Mouse (Mus musculus): ENCODE measurements around the gene Car10. TPM values are rescaled to one million over a fixed set of nuclear protein-coding genes. Genes with fewer than 3 reads are reported as not detected.

The Car10 gene
- total RNA-seq, 1 experiment from 2014 or later: not detected

DNA sequence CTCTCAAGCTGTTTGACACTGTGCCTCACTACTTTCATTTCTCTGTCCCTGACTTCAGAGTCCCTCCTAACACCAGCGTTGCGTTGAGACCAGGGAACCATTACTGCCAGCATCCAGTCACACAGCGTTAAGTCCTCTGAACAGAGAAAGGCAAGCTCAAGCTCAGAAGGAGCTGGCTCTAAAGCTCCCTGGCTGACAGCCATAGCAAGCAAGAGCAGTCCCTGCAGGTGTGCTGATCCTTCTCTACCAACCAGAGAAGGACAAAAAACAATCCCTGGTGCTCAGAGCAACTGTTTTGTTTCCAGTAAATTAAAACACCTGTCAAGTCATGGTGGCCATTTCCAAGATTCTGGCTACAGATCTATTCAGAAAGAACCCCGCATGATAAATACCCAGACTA is 514.2 kb downstream of the Car10 start:
- no peak for ATAC-seq (ENCODE audit: extremely low read depth, insufficient number of reproducible peaks, low FRiP score, poor library complexity, severe bottlenecking)

DNA sequence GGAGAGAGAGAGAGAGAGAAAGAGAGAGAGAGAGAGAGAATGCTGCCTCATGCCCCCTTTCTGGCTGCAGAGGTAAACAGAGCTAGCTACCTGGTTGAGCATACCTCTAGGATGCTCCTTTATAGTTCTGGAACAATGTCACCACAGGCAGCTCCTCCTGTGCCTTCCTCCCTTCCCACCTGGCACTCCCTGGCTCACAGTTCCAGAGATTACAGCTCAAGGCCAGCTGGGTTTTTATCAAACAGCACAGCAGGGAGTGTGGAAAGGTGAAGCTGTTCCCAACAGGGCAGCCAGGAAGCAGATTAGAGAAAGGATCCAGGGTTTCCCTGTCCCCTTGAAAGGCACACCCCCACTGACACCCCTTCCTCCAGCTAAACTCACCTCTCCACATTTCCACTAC is 517.0 kb downstream of the Car10 start:
- no peak for ATAC-seq (ENCODE audit: extremely low read depth, insufficient number of reproducible peaks, low FRiP score, poor library complexity, severe bottlenecking)

DNA sequence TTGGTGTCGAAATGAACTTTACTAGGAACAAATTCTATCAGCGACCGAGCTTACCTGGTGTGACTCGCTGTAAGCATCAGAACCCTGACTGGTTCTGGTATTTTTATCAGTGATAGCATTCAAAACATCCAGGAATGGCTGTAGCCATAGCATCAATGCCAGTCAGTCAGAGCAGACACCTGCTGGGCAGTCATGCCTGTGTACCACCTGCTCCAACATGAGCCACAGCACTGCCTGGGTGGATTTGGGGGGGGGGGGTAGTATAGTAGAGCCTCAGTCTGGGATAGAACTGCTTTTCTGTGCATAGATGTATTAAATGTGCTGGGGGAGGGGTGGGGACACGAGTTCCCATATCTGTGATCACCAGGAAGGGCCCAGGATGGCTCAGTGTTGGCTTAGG is 525.8 kb downstream of the Car10 start:
- no peak for ATAC-seq (ENCODE audit: extremely low read depth, insufficient number of reproducible peaks, low FRiP score, poor library complexity, severe bottlenecking)

DNA sequence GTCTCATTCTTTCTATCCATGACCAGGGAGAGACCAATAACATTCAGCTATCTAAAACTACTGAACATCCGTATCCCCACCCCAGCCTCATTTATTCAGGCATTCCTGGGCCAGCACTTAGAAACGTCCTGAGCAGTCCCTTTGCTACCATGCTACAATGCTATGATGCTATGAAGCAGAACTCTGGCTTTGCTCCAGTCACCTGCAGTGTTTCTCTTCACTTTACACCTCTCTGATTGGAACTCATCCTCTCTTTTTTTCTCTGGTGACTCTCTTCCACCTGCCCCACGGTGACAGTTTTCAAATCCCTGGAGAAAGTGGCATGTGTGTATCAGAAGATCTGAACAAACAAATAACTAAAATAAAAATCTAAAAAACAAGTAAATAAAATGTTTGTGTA is 541.6 kb downstream of the Car10 start:
- ATAC-seq (ENCODE audit: extremely low read depth, insufficient number of reproducible peaks, low FRiP score, poor library complexity, severe bottlenecking): no peak

DNA sequence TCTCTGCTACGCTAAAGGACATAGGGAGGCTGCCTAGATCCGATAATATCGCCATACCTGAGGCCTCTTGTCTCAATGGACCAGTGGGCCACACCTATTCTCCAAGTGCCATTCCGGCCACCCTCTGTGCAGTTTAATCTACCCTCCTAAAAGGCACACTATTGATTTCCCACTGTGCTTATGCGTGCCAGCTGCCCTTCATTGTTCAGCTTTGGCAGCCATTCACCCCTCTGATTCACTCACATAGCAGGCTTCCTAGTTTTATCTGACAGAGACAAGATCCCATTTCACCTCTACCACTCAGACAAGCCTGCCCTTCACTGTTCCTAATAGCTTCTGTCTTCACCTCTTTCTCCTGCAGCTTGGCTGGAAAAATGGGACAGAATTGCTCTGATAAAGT is 543.1 kb downstream of the Car10 start:
- no peak for ATAC-seq (ENCODE audit: extremely low read depth, insufficient number of reproducible peaks, low FRiP score, poor library complexity, severe bottlenecking)

DNA sequence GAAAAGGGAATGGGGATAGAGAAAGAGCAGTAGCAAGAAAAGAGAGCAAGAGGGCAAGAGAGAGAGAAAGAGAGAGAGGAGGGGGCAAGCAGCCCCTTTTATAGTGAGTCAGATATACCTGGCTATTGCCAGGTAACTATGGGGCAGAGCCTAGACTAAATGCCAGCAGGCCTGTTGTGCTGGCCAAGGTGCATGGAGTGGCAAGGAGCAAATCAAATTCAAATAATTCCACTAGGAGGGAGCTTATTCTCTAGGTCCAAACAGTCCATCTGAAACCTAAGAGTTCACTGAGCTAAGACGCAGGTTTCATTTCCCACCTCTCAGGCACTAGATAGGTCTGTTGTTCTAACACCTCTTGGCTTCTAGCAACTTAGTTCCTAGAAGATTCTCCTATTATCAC is 544.5 kb downstream of the Car10 start:
- no peak for ATAC-seq (ENCODE audit: extremely low read depth, insufficient number of reproducible peaks, low FRiP score, poor library complexity, severe bottlenecking)

DNA sequence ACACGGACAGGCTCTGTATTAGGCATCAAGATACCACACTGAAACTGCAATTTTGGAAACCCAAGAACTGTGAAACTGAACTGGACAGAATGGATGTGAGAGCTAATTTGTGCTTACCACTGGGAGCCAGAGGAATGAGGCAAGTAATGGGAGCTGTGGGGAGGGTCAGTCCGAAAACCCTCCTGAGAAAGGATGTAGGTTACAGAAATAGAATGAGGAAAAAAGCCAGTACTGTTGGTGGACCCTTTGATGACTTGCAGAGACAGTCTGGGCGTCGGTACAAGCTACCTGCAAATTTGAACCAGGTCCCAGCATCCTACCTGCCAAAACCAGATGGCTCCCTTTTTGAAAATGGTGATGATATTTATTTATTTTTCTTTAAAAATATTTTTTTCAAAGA is 545.2 kb downstream of the Car10 start:
- no peak for ATAC-seq (ENCODE audit: extremely low read depth, insufficient number of reproducible peaks, low FRiP score, poor library complexity, severe bottlenecking)

DNA sequence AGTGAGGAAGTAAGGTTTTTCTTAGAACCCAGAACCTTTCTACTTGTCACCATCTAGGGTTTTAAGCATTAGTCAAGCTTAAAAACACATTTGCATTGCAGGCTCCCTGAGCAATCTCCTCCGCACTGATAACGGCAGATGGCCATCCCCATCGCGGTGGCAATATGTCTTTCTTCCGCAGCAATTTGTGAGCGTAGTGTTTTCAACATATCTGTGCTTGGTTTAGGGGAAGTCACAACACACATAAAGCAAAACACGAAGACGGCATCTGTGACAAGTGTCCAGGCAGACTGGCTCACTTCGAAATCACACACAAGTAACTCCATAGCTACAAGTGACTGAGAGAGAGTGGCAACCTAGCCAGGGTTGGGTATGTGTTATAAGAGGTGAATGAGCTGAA is 545.6 kb downstream of the Car10 start:
- ATAC-seq (ENCODE audit: extremely low read depth, insufficient number of reproducible peaks, low FRiP score, poor library complexity, severe bottlenecking): no peak

DNA sequence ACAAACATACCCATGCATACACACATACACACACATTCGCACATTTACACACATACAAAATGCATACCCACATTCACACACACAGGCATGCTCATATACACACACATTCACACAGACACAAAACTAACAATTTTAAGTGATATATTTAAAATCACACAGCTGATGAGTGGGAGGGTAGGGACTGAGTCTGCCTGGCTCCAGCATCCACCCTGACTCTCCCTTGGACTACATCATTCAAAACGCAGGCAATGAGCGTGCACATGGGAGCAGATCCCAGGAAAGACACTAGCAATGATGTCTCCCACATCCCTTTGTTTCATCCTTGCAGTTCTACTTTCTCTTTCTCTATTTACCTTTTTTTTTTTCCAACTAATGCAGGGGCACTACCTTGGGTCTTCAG is 548.4 kb downstream of the Car10 start:
- ATAC-seq (ENCODE audit: extremely low read depth, insufficient number of reproducible peaks, low FRiP score, poor library complexity, severe bottlenecking): no peak

All from neutrophil, adult 5-6 weeks (primary cell).